Mouse (Mus musculus): ENCODE measurements at regions not wholly inside any gene's neighbourhood (a gene's known extent, or its start where the extent isn't known, plus 50 kb on each side); places are given as distances from the start of the nearest gene placed in this dataset.

DNA sequence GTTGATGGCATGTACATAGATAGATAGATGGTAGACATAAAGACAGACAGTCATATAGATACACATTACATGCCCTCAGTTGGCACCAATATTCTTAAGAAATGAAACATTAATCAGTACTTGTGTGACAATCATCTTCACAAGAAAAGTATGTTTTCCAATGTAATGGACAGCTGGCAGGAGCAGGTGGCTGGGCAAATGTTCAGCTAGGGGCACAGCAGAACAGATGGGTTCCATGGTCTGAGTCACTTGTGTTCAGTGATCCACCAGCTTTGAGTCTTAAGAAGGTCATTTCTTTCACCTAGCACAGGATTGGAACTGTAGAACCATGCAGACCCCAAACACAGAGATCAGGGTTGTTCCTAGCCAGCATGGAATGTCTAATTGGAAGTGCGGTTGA is 2631.2 kb upstream of the 5930422O12Rik start:
- no peak for ATAC-seq (ENCODE audit: insufficient number of reproducible peaks, low FRiP score, low TSS enrichment)

DNA sequence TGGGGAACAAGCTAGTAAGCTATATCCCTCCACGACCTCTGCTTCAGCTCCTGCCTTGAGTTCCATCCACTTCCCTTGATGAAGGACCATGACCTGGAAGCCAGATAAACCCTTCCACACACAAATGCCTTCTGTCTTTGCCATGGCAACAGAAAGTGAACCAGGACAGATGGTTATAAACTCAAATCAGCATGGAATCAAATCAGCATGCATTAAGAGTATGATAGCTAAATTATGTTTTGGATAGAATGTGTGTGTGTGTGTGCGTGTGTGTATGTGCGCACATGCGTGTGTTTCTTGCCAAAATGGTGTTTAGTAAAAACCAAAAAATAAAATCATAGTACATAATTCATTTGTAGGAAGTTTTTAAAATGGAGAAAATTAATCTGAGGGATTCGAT is 2611.5 kb upstream of the 5930422O12Rik start:
- ATAC-seq (ENCODE audit: insufficient number of reproducible peaks, low FRiP score, low TSS enrichment), result no peak

DNA sequence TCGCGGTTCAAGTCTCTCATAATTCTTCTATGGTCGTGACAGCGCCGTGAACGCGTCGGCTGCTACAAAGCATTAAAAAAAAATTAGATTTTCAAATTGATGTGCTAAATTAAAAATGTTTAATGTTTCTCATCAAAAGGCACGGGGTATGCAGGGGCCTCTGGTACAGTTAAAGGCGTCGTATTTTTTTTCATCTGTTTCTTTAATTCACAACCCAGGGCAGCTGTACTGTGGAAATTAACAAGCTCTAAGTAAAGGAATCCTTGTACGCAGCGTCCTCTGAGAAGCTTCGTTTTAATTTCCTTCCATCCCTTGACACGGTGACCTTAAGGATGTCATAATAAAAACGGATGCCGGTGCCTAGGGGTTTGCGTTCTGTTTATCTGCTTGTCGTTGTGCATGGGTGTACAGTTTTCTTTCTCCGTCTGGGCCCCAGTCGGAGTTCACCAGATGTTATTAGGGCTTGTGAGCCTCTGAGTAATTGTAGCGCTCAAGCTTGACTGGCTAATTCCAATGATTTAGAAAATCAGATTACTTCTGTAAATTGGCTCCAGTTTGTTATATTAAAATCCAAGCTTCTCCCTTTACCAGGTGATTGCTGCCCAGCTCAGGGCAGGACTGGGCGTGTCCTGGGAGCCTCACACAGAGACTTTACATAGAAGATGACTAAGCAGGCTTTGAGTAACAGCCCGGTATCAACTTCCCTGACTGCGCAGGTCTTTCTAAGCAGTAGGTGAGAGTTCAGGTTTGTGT is 2605.5 kb upstream of the 5930422O12Rik start:
- no peak for ATAC-seq (ENCODE audit: insufficient number of reproducible peaks, low FRiP score, low TSS enrichment)

GRCm38 (mm10) chr8:30823588-30823938 is 2604.9 kb upstream of the 5930422O12Rik start:
- no peak for ATAC-seq (ENCODE audit: insufficient number of reproducible peaks, low FRiP score, low TSS enrichment)

- no peak for ATAC-seq (ENCODE audit: insufficient number of reproducible peaks, low FRiP score, low TSS enrichment)
These were observed 2602.5 kb upstream of the 5930422O12Rik start for GRCm38 (mm10) chr8:30826021-30826420.

GRCm38 (mm10) chr8:30838056-30838455 is 2590.5 kb upstream of the 5930422O12Rik start:
- no peak for ATAC-seq (ENCODE audit: insufficient number of reproducible peaks, low FRiP score, low TSS enrichment)

- ATAC-seq (ENCODE audit: insufficient number of reproducible peaks, low FRiP score, low TSS enrichment), result peak; percentile 40; the same call in 1 of the 2 replicates
These were observed 2588.4 kb upstream of the 5930422O12Rik start for GRCm38 (mm10) chr8:30840064-30840463.

GRCm38 (mm10) chr8:30863017-30863416 is 2565.5 kb upstream of the 5930422O12Rik start:
- peak; percentile 49; the same call in 1 of the 2 replicates for ATAC-seq (ENCODE audit: insufficient number of reproducible peaks, low FRiP score, low TSS enrichment)

GRCm38 (mm10) chr8:30906044-30906695 is 2522.3 kb upstream of the 5930422O12Rik start:
- ATAC-seq (ENCODE audit: insufficient number of reproducible peaks, low FRiP score, low TSS enrichment), result no peak

DNA sequence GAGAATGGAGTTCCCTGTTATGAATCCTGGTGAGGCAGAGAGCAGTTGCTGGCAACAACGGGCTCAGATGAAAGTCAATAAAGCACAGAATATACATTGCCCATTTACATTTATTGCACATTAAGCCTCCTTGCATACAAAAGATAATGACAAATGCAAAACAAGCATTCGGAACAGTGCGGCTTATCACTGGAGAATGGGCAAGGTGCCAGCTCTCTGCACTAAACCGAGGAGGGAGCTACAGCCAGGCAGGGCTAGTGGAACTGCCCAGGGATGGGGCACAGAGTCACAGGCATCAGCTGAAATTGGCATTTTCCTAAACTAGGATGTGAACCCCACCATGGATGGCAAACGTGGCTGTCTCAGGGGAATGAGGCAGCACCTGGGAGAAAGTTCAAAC is 2514.8 kb upstream of the 5930422O12Rik start:
- ATAC-seq (ENCODE audit: insufficient number of reproducible peaks, low FRiP score, low TSS enrichment), result no peak

DNA sequence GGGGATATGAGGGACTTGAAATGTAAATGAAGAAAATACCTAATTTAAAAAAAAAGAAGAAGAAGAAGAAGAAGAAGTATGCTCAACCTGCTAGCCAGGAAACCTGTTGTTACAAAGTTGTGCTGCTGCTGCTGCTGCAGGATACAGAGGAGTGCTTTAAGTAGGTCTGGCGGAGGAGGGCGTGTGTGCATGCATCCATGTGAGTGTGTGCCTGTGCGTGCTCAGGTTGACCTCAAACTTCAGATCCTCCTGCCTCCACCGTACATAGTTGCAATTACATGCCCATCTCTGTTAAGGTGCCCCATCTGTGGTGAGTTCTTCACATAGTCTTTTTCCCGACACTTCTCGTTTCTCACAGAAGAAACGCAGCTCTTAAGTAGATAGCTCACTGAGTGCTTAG is 2513.4 kb upstream of the 5930422O12Rik start:
- ATAC-seq (ENCODE audit: insufficient number of reproducible peaks, low FRiP score, low TSS enrichment), result no peak

DNA sequence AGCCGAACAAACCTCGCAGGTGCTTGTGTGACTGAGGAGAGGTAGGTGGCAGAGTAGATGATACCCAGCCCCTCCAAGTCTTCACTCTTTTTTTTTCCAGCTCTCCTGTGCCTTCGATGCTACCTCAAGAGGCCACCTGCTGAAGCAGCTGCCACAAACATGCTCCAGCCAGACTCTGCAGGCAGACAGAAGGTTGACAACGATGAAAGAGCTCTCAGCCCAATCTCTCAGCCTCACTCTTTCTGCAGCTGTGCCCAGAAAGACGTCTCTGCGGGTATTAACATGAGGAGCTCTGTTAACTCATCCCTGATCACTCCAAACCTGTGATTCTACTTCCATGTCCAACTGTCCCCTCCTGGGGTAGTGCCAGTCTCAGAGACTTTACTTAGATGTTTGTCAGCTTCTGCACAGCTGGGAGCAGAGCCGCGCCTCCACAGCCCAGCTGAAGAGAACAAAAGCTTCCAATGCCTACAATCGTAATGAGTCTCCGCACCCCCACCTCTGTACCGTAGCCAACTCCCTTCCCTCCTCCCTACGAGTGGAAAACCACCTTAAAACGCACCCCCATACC is 2512.8 kb upstream of the 5930422O12Rik start:
- no peak for ATAC-seq (ENCODE audit: insufficient number of reproducible peaks, low FRiP score, low TSS enrichment)

DNA sequence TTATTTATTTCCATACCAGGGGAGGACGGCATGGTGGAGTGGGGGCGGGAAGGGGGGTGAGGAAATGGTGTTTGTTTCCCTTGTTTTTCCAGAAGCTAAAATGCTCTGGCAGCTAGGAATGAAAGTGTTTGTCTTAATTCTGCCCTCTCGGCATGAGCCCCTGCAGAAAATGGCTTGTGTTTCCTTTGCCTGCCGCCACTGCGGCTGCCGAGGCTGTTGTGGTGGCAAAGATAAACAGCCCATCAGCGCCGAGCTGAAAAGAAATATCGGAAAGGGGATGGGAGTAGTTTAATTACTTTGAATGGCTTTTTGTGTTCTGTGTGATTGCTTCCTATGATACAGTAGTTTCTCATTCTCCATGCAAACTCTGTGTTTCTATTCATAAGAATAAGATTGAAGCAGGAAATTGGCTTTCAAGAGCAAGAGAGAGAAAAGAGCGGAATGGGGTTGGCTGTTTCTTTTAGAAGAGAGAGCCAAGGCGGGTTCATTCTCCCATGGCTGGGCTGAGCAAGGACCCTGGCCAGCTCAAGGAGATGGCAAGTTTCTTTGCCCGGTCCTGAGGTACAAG is 2512.2 kb upstream of the 5930422O12Rik start:
- ATAC-seq (ENCODE audit: insufficient number of reproducible peaks, low FRiP score, low TSS enrichment), result no peak

GRCm38 (mm10) chr8:30921451-30921850 is 2507.1 kb upstream of the 5930422O12Rik start:
- no peak for ATAC-seq (ENCODE audit: insufficient number of reproducible peaks, low FRiP score, low TSS enrichment)

DNA sequence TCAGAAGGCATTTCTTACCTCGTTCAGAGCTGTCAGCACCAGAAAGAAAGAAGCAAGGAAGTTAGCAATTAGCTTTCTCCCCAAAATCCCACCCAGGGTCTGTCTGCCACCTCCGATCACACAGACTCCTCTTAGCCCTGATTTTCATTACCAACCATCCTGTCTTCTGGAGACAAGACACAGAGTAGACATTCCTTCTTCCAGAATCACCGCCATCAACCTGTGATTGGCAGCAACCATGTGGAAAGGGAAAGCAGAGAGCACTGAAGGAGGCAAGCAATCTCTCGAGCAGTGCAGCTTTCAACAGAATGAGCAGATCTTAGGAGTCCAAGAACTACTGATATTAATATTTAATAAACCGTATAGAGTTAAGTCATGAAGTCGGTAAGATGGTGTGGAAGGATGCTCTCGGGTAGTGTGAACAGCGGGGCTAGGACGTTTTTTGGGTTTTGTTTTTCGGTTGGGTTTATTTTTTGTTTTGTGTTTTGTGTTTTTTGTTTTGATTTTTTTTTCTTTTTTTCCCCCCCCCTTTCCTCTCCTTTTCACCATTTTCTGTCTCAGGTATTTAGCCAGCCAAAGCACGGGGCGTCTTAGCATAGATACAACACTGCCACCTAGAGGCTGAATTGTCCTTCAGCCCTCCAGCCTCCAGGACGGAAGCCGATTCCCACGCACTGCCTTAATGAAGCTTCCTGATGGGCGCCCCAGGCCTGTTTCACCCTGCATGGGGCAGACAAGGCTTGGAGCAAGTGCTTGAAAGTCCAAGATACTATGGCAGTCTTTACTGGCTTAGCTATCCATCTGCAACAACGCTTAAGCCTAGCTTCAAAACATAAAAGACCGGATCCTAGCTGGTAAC is 2505.0 kb upstream of the 5930422O12Rik start:
- peak; percentile 84 for ATAC-seq (ENCODE audit: insufficient number of reproducible peaks, low FRiP score, low TSS enrichment)

DNA sequence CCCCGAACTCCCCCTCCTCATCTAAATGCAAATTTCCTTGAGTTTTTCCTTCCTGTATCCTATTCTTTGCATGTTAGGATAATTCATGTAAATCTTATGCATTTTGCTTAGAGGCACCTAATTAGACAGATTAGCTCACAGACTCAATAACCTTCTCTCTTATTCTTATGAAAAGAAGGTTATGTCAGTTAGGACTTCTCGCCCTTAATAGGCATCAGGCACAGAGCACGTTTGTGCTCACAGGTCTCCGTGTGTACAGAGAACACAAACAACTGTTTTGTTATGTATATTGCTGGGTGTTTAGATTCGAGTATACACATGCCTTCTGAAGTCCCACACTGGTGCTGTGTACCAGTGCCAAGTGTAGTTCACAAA is 2504.4 kb upstream of the 5930422O12Rik start:
- ATAC-seq (ENCODE audit: insufficient number of reproducible peaks, low FRiP score, low TSS enrichment), result no peak

- ATAC-seq (ENCODE audit: insufficient number of reproducible peaks, low FRiP score, low TSS enrichment), result no peak
These were observed 2503.9 kb upstream of the 5930422O12Rik start for GRCm38 (mm10) chr8:30924656-30925055.

GRCm38 (mm10) chr8:30937449-30938075 is 2490.9 kb upstream of the 5930422O12Rik start:
- ATAC-seq (ENCODE audit: insufficient number of reproducible peaks, low FRiP score, low TSS enrichment), result no peak

- no peak for ATAC-seq (ENCODE audit: insufficient number of reproducible peaks, low FRiP score, low TSS enrichment)
These were observed 2487.6 kb upstream of the 5930422O12Rik start for GRCm38 (mm10) chr8:30940901-30941300.

Measured in cerebellum, adult (tissue).